ENCODE assay signal across 21 mouse cellular contexts in genomic region chr15:83535890-83536231, GRCm38 (mm10). TPM values are rescaled to one million over a fixed set of nuclear protein-coding genes. Genes with fewer than 3 reads are reported as not detected.
DNase-seq lines count a peak whose midpoint lies in the region; ATAC-seq and TF ChIP-seq lines count a peak whose summit lies in the region.
"Had no signal": no experiment of that assay in that cellular context is flagged by ENCODE, and none has a peak within 500 bp of the region (broad histone marks: within the 10 kb centered on the region; RNA-seq: fewer than 3 reads in every experiment).

No protein-coding gene starts in this region.

- TF ChIP-seq POLR2A in kidney, adult 2 months (IDR thresholded peaks at IDR 0.05; ENCODE audit: low read depth, low read length), result no peak

- peak overlapping the region; percentile 61; the same call in 1 of the 2 replicates for H3K9ac ChIP-seq in heart, embryonic 13.5 days
- H3K9ac ChIP-seq in lung, embryonic 16.5 days (ENCODE audit: low read length), result 0 out of 2 replicates have a peak overlapping the region, but pooled peaks have one; percentile 22
- H3K9ac ChIP-seq: forebrain, embryonic 13.5 days; hindbrain, embryonic 15.5 days; limb, embryonic 15.5 days; liver, embryonic 15.5 days; midbrain, embryonic 12.5 days; stomach, embryonic 15.5 days had no signal

- H3K4me2 ChIP-seq in heart, embryonic 13.5 days, result peak overlapping the region; percentile 41
- H3K4me2 ChIP-seq in lung, embryonic 16.5 days (ENCODE audit: low read depth, low read length), result no peak overlapping the region
- H3K4me2 ChIP-seq: forebrain, embryonic 13.5 days; hindbrain, embryonic 15.5 days; limb, embryonic 15.5 days; liver, embryonic 15.5 days; midbrain, embryonic 12.5 days; stomach, embryonic 15.5 days had no signal

- H3K27ac ChIP-seq in heart, embryonic 13.5 days (replicated peaks), result peak overlapping the region; percentile 89
- no peak overlapping the region for H3K27ac ChIP-seq in kidney, adult 2 months (ENCODE audit: insufficient read depth, low read depth, low read length)
- H3K27ac ChIP-seq in lung, embryonic 16.5 days (ENCODE audit: low read length), result no peak overlapping the region; the same call in 1 of the 2 replicates
- peak overlapping the region; percentile 93 for H3K27ac ChIP-seq in brown adipose tissue, adult 24 weeks (replicated peaks; ENCODE audit: low read depth, low read length)
- H3K27ac ChIP-seq: forebrain, embryonic 13.5 days; hindbrain, embryonic 15.5 days; left cerebral cortex, adult 2 months; liver, embryonic 15.5 days; midbrain, embryonic 12.5 days; stomach, embryonic 15.5 days had no signal

- intact Hi-C loops in heart, postnatal 10 days (cut with DNase I), result no loop called here

- no peak for DNase-seq in heart, postnatal 10 days
- DNase-seq in kidney, adult 2 months, result peak; percentile 56
- DNase-seq in kidney, postnatal 10 days, result no peak
- no peak for DNase-seq in lung, adult 18-20 months
- no peak for DNase-seq in cerebellum, adult 11-12 months
- DNase-seq: adrenal gland, postnatal 10 days; cerebellum, adult 9-10 months; left cerebral cortex, postnatal 4 days; thymus, postnatal 25 days had no signal

- peaks cover 29% of the 10 kb centered on the region for H3K36me3 ChIP-seq in heart, embryonic 13.5 days
- no peaks in the 10 kb centered on the region for H3K36me3 ChIP-seq in kidney, adult 2 months (ENCODE audit: control insufficient read depth, insufficient read depth, low read length)
- H3K36me3 ChIP-seq in lung, embryonic 16.5 days (ENCODE audit: control insufficient read depth, insufficient read depth, low read length), result no peaks in the 10 kb centered on the region
- H3K36me3 ChIP-seq: hindbrain, embryonic 15.5 days; limb, embryonic 15.5 days; liver, embryonic 15.5 days; midbrain, embryonic 12.5 days; stomach, embryonic 15.5 days had no signal

- no peaks in the 10 kb centered on the region for H3K27me3 ChIP-seq in heart, embryonic 13.5 days (replicated peaks)
- H3K27me3 ChIP-seq in kidney, adult 2 months (replicated peaks; ENCODE audit: control insufficient read depth, insufficient read depth, low read length), result no peaks in the 10 kb centered on the region
- H3K27me3 ChIP-seq in lung, embryonic 16.5 days (ENCODE audit: control insufficient read depth, insufficient read depth, low read depth, low read length), result no peaks in the 10 kb centered on the region
- H3K27me3 ChIP-seq: forebrain, embryonic 13.5 days; hindbrain, embryonic 15.5 days; midbrain, embryonic 12.5 days; stomach, embryonic 15.5 days had no signal

- no peak for TF ChIP-seq CTCF in kidney, adult 2 months (conservative IDR thresholded peaks at IDR 0.05; ENCODE audit: insufficient read depth, insufficient read length, low read depth, low read length)

- WGBS in heart, embryonic 13.5 days, result 69% methylated on average over 6 of the region's 6 CpGs
- 63% methylated on average over 6 of the region's 6 CpGs for WGBS in kidney, adult 2 months
- 60% methylated on average over 6 of the region's 6 CpGs for WGBS in lung, embryonic 16.5 days

- ATAC-seq in heart, embryonic 13.5 days (ENCODE audit: extremely low read depth, insufficient number of reproducible peaks, low FRiP score, low TSS enrichment), result no peak
- ATAC-seq in lung, embryonic 16.5 days (ENCODE audit: low read depth), result no peak
- ATAC-seq: forebrain, embryonic 13.5 days had no signal

- peaks cover 64% of the 10 kb centered on the region for H3K4me1 ChIP-seq in heart, embryonic 13.5 days
- H3K4me1 ChIP-seq in kidney, adult 2 months (ENCODE audit: control insufficient read depth, insufficient read depth, low read length), result peaks cover 35% of the 10 kb centered on the region
- H3K4me1 ChIP-seq in lung, embryonic 16.5 days (replicated peaks; ENCODE audit: control insufficient read depth, insufficient read depth, low read length), result peaks cover 13% of the 10 kb centered on the region
- H3K4me1 ChIP-seq in brown adipose tissue, adult 24 weeks (ENCODE audit: control insufficient read depth, insufficient read depth, insufficient read length, low read length), result peaks cover 28% of the 10 kb centered on the region
- H3K4me1 ChIP-seq: forebrain, embryonic 13.5 days; hindbrain, embryonic 15.5 days; midbrain, embryonic 12.5 days; stomach, embryonic 15.5 days had no signal

- no peaks in the 10 kb centered on the region for H3K9me3 ChIP-seq in heart, embryonic 13.5 days
- no peaks in the 10 kb centered on the region for H3K9me3 ChIP-seq in lung, embryonic 16.5 days (ENCODE audit: control insufficient read depth, low read length)
- H3K9me3 ChIP-seq: forebrain, embryonic 13.5 days; hindbrain, embryonic 15.5 days; limb, embryonic 15.5 days; liver, embryonic 15.5 days; midbrain, embryonic 12.5 days; stomach, embryonic 15.5 days had no signal

- H3K4me3 ChIP-seq in heart, embryonic 13.5 days, result no peak overlapping the region
- no peak overlapping the region for H3K4me3 ChIP-seq in kidney, adult 2 months (ENCODE audit: insufficient read depth, low read depth, low read length)
- H3K4me3 ChIP-seq in lung, embryonic 16.5 days (ENCODE audit: low read length), result no peak overlapping the region
- no peak overlapping the region for H3K4me3 ChIP-seq in brown adipose tissue, adult 24 weeks (ENCODE audit: insufficient read depth, low read depth, low read length)
- H3K4me3 ChIP-seq: forebrain, embryonic 13.5 days; hindbrain, embryonic 15.5 days; left cerebral cortex, adult 2 months; limb, embryonic 15.5 days; liver, embryonic 15.5 days; midbrain, embryonic 12.5 days; stomach, embryonic 15.5 days had no signal

RNA-seq across cellular contexts. Expression of gene Bik, which starts 9.2 kb away (rescaled TPM):
- 31.2 and 31.8 TPM in 2 replicates for polyA plus RNA-seq in heart, embryonic 13.5 days (2015; fragmentation: Nextera tagmentation; extraction: Ambion mirVana)
- total RNA-seq in heart, postnatal 10 days (2021), result 10 to 100 TPM; 19.4 to 19.7 TPM
- 18.9 and 20.8 TPM in 2 replicates for polyA plus RNA-seq in kidney, adult 2 months (2012; rRNA removed)
- 15.2 and 15.5 TPM in 2 replicates for polyA plus RNA-seq in lung, embryonic 16.5 days (2015; fragmentation: Nextera tagmentation; extraction: Ambion mirVana)
- 4.1 TPM in 1 of 2 replicates, not detected in the other for polyA plus RNA-seq in brown adipose tissue, adult 24 weeks (2012; ENCODE audit: insufficient read depth, insufficient read length, missing spikeins)
- total RNA-seq: layer of hippocampus, postnatal 10 days; left cerebral cortex, postnatal 4 days; monocyte, adult 5-6 weeks had no signal

RNA-seq across cellular contexts. Expression of gene Ttll1, which starts 25.2 kb away (rescaled TPM):
- 21.5 and 22.1 TPM in 2 replicates for polyA plus RNA-seq in heart, embryonic 13.5 days (2015; fragmentation: Nextera tagmentation; extraction: Ambion mirVana)
- 10 to 100 TPM; 36.9 to 37.0 TPM for total RNA-seq in heart, postnatal 10 days (2021)
- 10.3 and 11.1 TPM in 2 replicates for polyA plus RNA-seq in kidney, adult 2 months (2012; rRNA removed)
- 21.8 and 23.1 TPM in 2 replicates for polyA plus RNA-seq in lung, embryonic 16.5 days (2015; fragmentation: Nextera tagmentation; extraction: Ambion mirVana)
- polyA plus RNA-seq in brown adipose tissue, adult 24 weeks (2012; ENCODE audit: insufficient read depth, insufficient read length, missing spikeins), result 6.0 and 7.2 TPM in 2 replicates

RNA-seq across cellular contexts. Expression of gene Tspo, which starts 27.5 kb away (rescaled TPM):
- polyA plus RNA-seq in heart, embryonic 13.5 days (2015; fragmentation: Nextera tagmentation; extraction: Ambion mirVana), result 139 and 150 TPM in 2 replicates
- total RNA-seq in heart, postnatal 10 days (2021), result 10 to 100 TPM; 81.5 to 89.5 TPM
- polyA plus RNA-seq in kidney, adult 2 months (2012; rRNA removed), result 402 and 410 TPM in 2 replicates
- polyA plus RNA-seq in lung, embryonic 16.5 days (2015; fragmentation: Nextera tagmentation; extraction: Ambion mirVana), result 112 and 142 TPM in 2 replicates
- 723 and 770 TPM in 2 replicates for polyA plus RNA-seq in brown adipose tissue, adult 24 weeks (2012; ENCODE audit: insufficient read depth, insufficient read length, missing spikeins)

RNA-seq across cellular contexts. Expression of gene Mcat, which starts 27.7 kb away (rescaled TPM):
- 29.6 and 32.6 TPM in 2 replicates for polyA plus RNA-seq in heart, embryonic 13.5 days (2015; fragmentation: Nextera tagmentation; extraction: Ambion mirVana)
- total RNA-seq in heart, postnatal 10 days (2021), result 10 to 100 TPM; 31.9 to 34.1 TPM
- polyA plus RNA-seq in kidney, adult 2 months (2012; rRNA removed), result 31.8 and 34.3 TPM in 2 replicates
- polyA plus RNA-seq in lung, embryonic 16.5 days (2015; fragmentation: Nextera tagmentation; extraction: Ambion mirVana), result 26.6 and 28.2 TPM in 2 replicates
- 29.1 and 29.6 TPM in 2 replicates for polyA plus RNA-seq in brown adipose tissue, adult 24 weeks (2012; ENCODE audit: insufficient read depth, insufficient read length, missing spikeins)

RNA-seq across cellular contexts. Expression of gene Ttll12, which starts 59.1 kb away (rescaled TPM):
- 21.9 and 22.0 TPM in 2 replicates for polyA plus RNA-seq in heart, embryonic 13.5 days (2015; fragmentation: Nextera tagmentation; extraction: Ambion mirVana)
- total RNA-seq in heart, postnatal 10 days (2021), result 1 to 10 TPM; 6.4 to 9.0 TPM
- polyA plus RNA-seq in kidney, adult 2 months (2012; rRNA removed), result 18.0 and 20.5 TPM in 2 replicates
- 30.5 and 32.7 TPM in 2 replicates for polyA plus RNA-seq in lung, embryonic 16.5 days (2015; fragmentation: Nextera tagmentation; extraction: Ambion mirVana)
- 7.0 and 7.7 TPM in 2 replicates for polyA plus RNA-seq in brown adipose tissue, adult 24 weeks (2012; ENCODE audit: insufficient read depth, insufficient read length, missing spikeins)

Comparison
In these comparisons a context has a peak if more than half of its experiments do, and no peak if none do; other contexts are left out.
1. H3K27ac ChIP-seq: peak in heart, embryonic 13.5 days (single experiment) and brown adipose tissue, adult 24 weeks (single experiment); none in kidney, adult 2 months (single experiment) and lung, embryonic 16.5 days (single experiment).